Mouse (Mus musculus): ENCODE measurements at regions not wholly inside any gene's neighbourhood (a gene's known extent, or its start where the extent isn't known, plus 50 kb on each side); places are given as distances from the start of the nearest gene placed in this dataset.
A peak's percentile ranks its signal among the peaks of the same experiment; 100 is the strongest.

- no peak overlapping the region for H3K9ac ChIP-seq
- no peak overlapping the region for H3K4me2 ChIP-seq
- 63% methylated on average over 4 of the region's 4 CpGs for WGBS
- peaks cover 15% of the 10 kb centered on the region for H3K4me1 ChIP-seq (replicated peaks)
- H3K27ac ChIP-seq, result no peak overlapping the region
- H3K4me3 ChIP-seq, result no peak overlapping the region
- ATAC-seq (replicated peaks; ENCODE audit: insufficient number of reproducible peaks, insufficient read depth, low FRiP score, low read depth), result no peak
- H3K36me3 ChIP-seq, result no peaks in the 10 kb centered on the region
- no peaks in the 10 kb centered on the region for H3K9me3 ChIP-seq (replicated peaks)
- H3K27me3 ChIP-seq, result no peaks in the 10 kb centered on the region
Measured at GRCm38 (mm10) chr6:52434771-52435170, 121.5 kb downstream of the Evx1 start.

GRCm38 (mm10) chr6:52435358-52435757 lies 122.1 kb downstream of the Evx1 start:
- no peaks in the 10 kb centered on the region for H3K9me3 ChIP-seq (replicated peaks)
- peaks cover 15% of the 10 kb centered on the region for H3K4me1 ChIP-seq (replicated peaks)
- H3K4me2 ChIP-seq, result no peak overlapping the region
- no peaks in the 10 kb centered on the region for H3K36me3 ChIP-seq
- H3K9ac ChIP-seq, result no peak overlapping the region
- H3K27ac ChIP-seq, result no peak overlapping the region
- H3K27me3 ChIP-seq, result no peaks in the 10 kb centered on the region
- 84% methylated on average over 5 of the region's 5 CpGs for WGBS
- no peak for ATAC-seq (replicated peaks; ENCODE audit: insufficient number of reproducible peaks, insufficient read depth, low FRiP score, low read depth)
- no peak overlapping the region for H3K4me3 ChIP-seq

GRCm38 (mm10) chr6:52438366-52438765 lies 125.1 kb downstream of the Evx1 start:
- H3K9me3 ChIP-seq (replicated peaks), result no peaks in the 10 kb centered on the region
- H3K27me3 ChIP-seq, result no peaks in the 10 kb centered on the region
- no peak overlapping the region for H3K4me3 ChIP-seq
- H3K36me3 ChIP-seq, result no peaks in the 10 kb centered on the region
- H3K9ac ChIP-seq, result no peak overlapping the region
- peaks cover 19% of the 10 kb centered on the region for H3K4me1 ChIP-seq (replicated peaks)
- no peak overlapping the region; the same call in 1 of the 2 replicates for H3K4me2 ChIP-seq
- WGBS, result 23% methylated on average over 8 of the region's 8 CpGs
- no peak; the same call in 1 of the 2 replicates for ATAC-seq (replicated peaks; ENCODE audit: insufficient number of reproducible peaks, insufficient read depth, low FRiP score, low read depth)
- H3K27ac ChIP-seq, result peak overlapping the region; percentile 64

GRCm38 (mm10) chr6:52439204-52439603 lies 125.9 kb downstream of the Evx1 start:
- peak; percentile 53; the same call in 1 of the 2 replicates for ATAC-seq (replicated peaks; ENCODE audit: insufficient number of reproducible peaks, insufficient read depth, low FRiP score, low read depth)
- 41% methylated on average over 7 of the region's 7 CpGs for WGBS
- Histone ChIP-seq H3K4me3 (no peak overlapping the region), H3K36me3 (no peaks in the 10 kb centered on the region), H3K9me3 (replicated peaks) (no peaks in the 10 kb centered on the region), H3K4me2 (no peak overlapping the region), H3K27ac (peak overlapping the region; percentile 64), H3K27me3 (no peaks in the 10 kb centered on the region), H3K9ac (no peak overlapping the region), H3K4me1 (replicated peaks) (peaks cover 23% of the 10 kb centered on the region)

GRCm38 (mm10) chr6:52440160-52440559 lies 126.9 kb downstream of the Evx1 start:
- no peaks in the 10 kb centered on the region for H3K9me3 ChIP-seq (replicated peaks)
- no peaks in the 10 kb centered on the region for H3K36me3 ChIP-seq
- no peak for ATAC-seq (replicated peaks; ENCODE audit: insufficient number of reproducible peaks, insufficient read depth, low FRiP score, low read depth)
- H3K4me3 ChIP-seq, result no peak overlapping the region
- no peak overlapping the region for H3K27ac ChIP-seq
- H3K27me3 ChIP-seq, result no peaks in the 10 kb centered on the region
- H3K9ac ChIP-seq, result no peak overlapping the region
- H3K4me2 ChIP-seq, result no peak overlapping the region
- 70% methylated on average over 3 of the region's 3 CpGs for WGBS
- peaks cover 23% of the 10 kb centered on the region for H3K4me1 ChIP-seq (replicated peaks)

GRCm38 (mm10) chr6:52443112-52443984 lies 130.1 kb downstream of the Evx1 start:
- Histone ChIP-seq H3K4me2 (peak overlapping the region; percentile 40), H3K27ac (no peak overlapping the region), H3K9me3 (replicated peaks) (no peaks in the 10 kb centered on the region), H3K36me3 (no peaks in the 10 kb centered on the region), H3K9ac (no peak overlapping the region), H3K4me1 (replicated peaks) (peaks cover 20% of the 10 kb centered on the region), H3K27me3 (no peaks in the 10 kb centered on the region), H3K4me3 (0 out of 2 replicates have a peak overlapping the region, but pooled peaks have one; percentile 2)
- 42% methylated on average over 24 of the region's 24 CpGs for WGBS
- ATAC-seq (replicated peaks; ENCODE audit: insufficient number of reproducible peaks, insufficient read depth, low FRiP score, low read depth), result no peak

GRCm38 (mm10) chr6:52458828-52459227 lies 145.5 kb downstream of the Evx1 start:
- no peak for ATAC-seq (replicated peaks; ENCODE audit: insufficient number of reproducible peaks, insufficient read depth, low FRiP score, low read depth)
- Histone ChIP-seq H3K9ac (no peak overlapping the region), H3K4me3 (no peak overlapping the region), H3K4me2 (no peak overlapping the region), H3K9me3 (replicated peaks) (no peaks in the 10 kb centered on the region), H3K36me3 (no peaks in the 10 kb centered on the region), H3K27me3 (no peaks in the 10 kb centered on the region), H3K4me1 (replicated peaks) (no peaks in the 10 kb centered on the region), H3K27ac (no peak overlapping the region)
- 80% methylated on average over 11 of the region's 11 CpGs for WGBS

- Histone ChIP-seq H3K27me3 (no peaks in the 10 kb centered on the region), H3K4me3 (no peak overlapping the region), H3K9me3 (replicated peaks) (no peaks in the 10 kb centered on the region), H3K4me1 (replicated peaks) (no peaks in the 10 kb centered on the region), H3K4me2 (no peak overlapping the region), H3K9ac (no peak overlapping the region), H3K27ac (no peak overlapping the region), H3K36me3 (no peaks in the 10 kb centered on the region)
- ATAC-seq (replicated peaks; ENCODE audit: insufficient number of reproducible peaks, insufficient read depth, low FRiP score, low read depth), result no peak
- 88% methylated on average over 2 of the region's 2 CpGs for WGBS
Measured at GRCm38 (mm10) chr6:52461186-52461585, 147.9 kb downstream of the Evx1 start.

GRCm38 (mm10) chr6:52463369-52463768 lies 150.1 kb downstream of the Evx1 start:
- no peak for ATAC-seq (replicated peaks; ENCODE audit: insufficient number of reproducible peaks, insufficient read depth, low FRiP score, low read depth)
- no peaks in the 10 kb centered on the region for H3K4me1 ChIP-seq (replicated peaks)
- H3K36me3 ChIP-seq, result no peaks in the 10 kb centered on the region
- no peaks in the 10 kb centered on the region for H3K27me3 ChIP-seq
- H3K9me3 ChIP-seq (replicated peaks), result no peaks in the 10 kb centered on the region
- H3K4me2 ChIP-seq, result no peak overlapping the region
- H3K9ac ChIP-seq, result no peak overlapping the region
- H3K27ac ChIP-seq, result no peak overlapping the region
- no peak overlapping the region for H3K4me3 ChIP-seq
- WGBS, result 92% methylated on average over 12 of the region's 12 CpGs

- no peaks in the 10 kb centered on the region for H3K9me3 ChIP-seq (replicated peaks)
- no peaks in the 10 kb centered on the region for H3K4me1 ChIP-seq (replicated peaks)
- H3K4me2 ChIP-seq, result no peak overlapping the region
- H3K27ac ChIP-seq, result no peak overlapping the region
- no peaks in the 10 kb centered on the region for H3K27me3 ChIP-seq
- 70% methylated on average over 3 of the region's 3 CpGs for WGBS
- ATAC-seq (replicated peaks; ENCODE audit: insufficient number of reproducible peaks, insufficient read depth, low FRiP score, low read depth), result no peak
- H3K4me3 ChIP-seq, result no peak overlapping the region
- no peaks in the 10 kb centered on the region for H3K36me3 ChIP-seq
- H3K9ac ChIP-seq, result no peak overlapping the region
Measured at GRCm38 (mm10) chr6:52464571-52464970, 151.3 kb downstream of the Evx1 start.

GRCm38 (mm10) chr6:52465834-52466525 lies 152.7 kb downstream of the Evx1 start:
- Histone ChIP-seq H3K9ac (no peak overlapping the region), H3K36me3 (no peaks in the 10 kb centered on the region), H3K4me2 (no peak overlapping the region), H3K27me3 (no peaks in the 10 kb centered on the region), H3K4me3 (no peak overlapping the region), H3K9me3 (replicated peaks) (no peaks in the 10 kb centered on the region), H3K27ac (no peak overlapping the region), H3K4me1 (replicated peaks) (no peaks in the 10 kb centered on the region)
- WGBS, result 71% methylated on average over 9 of the region's 9 CpGs
- ATAC-seq (replicated peaks; ENCODE audit: insufficient number of reproducible peaks, insufficient read depth, low FRiP score, low read depth), result no peak

Measured in heart, embryonic 15.5 days (tissue).